Mouse (Mus musculus): ENCODE measurements around the gene Nepn. TPM values are rescaled to one million over a fixed set of nuclear protein-coding genes. Genes with fewer than 3 reads are reported as not detected.

The Nepn gene
- not detected for total RNA-seq (2023)

DNA sequence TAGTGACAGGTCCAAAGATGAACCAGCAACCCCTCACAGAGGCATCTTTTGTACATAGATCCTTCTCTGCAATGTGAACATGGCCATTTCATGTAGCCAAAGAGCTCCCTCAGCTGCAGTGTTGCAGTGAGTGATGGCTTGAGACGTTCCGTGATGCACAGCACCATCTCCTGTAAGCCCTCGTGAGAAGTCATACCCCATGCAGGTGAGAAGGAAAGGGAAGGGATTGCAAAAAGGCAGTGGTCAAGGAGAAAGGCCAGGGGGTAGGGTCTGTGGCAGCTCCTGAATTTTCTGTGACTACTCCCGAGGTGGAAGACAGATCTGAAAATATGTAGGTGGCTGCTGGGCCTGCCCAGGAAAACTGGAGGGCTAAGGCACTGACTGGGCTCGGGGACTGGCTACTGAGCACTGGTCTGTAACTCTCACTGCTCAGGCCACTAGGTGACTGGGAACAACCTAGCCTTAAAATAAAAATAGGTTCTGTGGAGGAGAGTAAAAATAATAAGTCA, at the start of gene Nepn:
Nepn (plus strand) TSS at position 51 of the 509 bp plus-strand sequence.

DNA sequence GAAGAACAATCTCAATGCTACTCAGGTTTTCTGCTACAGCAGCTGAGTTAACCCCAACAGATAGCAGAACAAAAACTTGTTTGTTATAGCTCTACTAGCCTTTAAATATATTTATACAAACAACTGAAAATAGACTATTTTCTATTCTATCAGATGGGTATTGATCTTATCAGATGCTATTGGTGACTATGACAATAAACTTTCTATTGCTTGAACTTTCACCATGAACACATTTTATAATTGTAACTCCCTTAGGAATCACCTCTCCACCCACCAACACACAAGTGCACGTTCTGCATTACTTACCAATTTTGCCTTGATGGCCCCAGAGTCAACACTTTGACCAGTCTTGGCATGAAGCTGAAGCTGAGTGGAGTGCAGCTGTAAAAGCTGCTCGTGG, 30.3 kb upstream of the Nepn start, which contains the start of gene Gm26741:
Gm26741 (plus strand) TSS at position 301 of the 400 bp plus-strand sequence.

DNA sequence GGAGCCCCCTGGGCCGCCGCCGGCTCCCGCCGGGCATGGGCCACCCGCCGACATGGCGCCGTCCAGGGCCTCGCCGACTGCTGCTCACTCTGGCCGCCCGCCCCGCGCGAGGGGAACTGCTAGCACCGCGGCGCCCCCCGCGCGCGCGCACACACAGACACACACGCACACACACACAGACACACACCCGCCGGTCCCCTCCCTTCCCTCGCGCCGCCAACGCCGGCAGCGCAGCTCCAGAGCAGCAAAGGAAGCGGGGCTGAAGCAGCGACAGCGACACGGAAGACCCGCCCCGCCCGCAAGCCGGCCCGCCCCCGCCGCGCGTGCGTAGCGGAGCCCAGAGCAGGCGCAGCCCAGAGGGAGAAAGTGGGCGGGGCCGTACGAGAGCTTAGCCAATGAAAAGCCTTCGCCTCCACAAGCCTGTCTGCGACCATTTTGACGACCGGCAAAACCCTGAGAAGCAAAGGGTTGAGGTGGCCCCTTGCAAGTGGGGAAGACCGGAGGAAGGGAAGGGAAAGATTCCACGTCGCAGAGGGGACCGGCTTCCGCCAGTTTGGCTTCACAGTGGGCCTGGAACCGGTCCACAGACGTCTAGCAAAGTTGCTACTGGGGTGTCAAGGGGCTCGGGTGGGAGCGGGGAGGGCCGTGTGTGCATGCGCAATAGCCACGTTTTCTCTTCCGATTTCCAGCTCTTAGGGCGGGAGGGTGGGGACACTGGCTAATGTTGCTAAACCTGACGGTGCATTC, 6.8 kb upstream of the Nepn start, which contains the start of gene Gopc:
Gopc (minus strand) TSS at position 280 of the 747 bp plus-strand sequence.

DNA sequence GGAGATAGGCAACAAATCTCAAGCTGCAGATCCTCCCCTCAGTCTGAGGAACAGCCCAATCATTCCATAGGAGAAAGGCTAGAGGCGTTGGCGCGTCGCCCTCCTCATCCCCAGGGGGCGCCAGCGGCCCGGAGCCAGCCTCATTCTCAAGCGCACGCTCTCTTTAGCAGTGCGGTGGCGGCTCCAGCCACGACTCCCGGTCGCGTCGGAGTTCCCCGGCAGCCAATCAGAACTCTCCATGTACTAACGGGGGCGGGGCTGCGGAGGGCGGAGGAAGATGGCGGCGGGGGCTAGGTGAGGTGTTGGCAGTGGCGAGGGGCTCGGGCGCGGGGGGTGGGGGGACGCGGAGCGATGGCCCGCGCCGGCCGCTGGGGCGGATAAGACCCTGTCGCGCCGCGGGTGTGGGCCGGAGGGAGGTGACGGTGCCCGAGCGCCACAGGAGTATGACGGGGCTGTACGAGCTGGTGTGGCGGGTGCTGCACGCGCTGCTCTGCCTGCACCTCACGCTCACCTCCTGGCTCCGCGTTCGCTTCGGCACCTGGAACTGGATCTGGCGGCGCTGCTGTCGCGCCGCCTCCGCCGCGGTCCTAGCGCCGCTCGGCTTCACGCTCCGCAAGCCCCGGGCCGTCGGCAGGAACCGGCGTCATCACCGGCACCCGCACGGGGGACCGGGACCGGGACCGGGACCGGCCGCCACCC, 28.7 kb downstream of the Nepn start, which contains the start of gene Nus1:
Nus1 (plus strand) TSS at position 249 of the 699 bp plus-strand sequence.

Other genes with a start within 250 kb of the Nepn start
- not detected for gene Ros1, start 193.7 kb upstream of the Nepn start, total RNA-seq (2023)
- under 1 TPM; 0.17 to 0.18 TPM for gene Dcbld1, start 155.4 kb upstream of the Nepn start, total RNA-seq (2023)
- gene Gm26741, start 30.2 kb upstream of the Nepn start, total RNA-seq (2023): not detected
- gene Gopc, start 6.8 kb upstream of the Nepn start, total RNA-seq (2023): 10 to 100 TPM; 23.5 TPM
- gene Nus1, start 28.6 kb downstream of the Nepn start, total RNA-seq (2023): 10 to 100 TPM; 39.2 to 46.6 TPM

Data from T-cell, adult 66 days (primary cell).